Mouse (Mus musculus) limb, embryonic 14.5 days (tissue): ENCODE results near the gene Zdhhc1. TPM values are rescaled to one million over a fixed set of nuclear protein-coding genes. Genes with fewer than 3 reads are reported as not detected.

Experiments used
- ATAC-seq: fragments of 200-750 bp; cut with Nextera tagmentation; 2 replicates; pipeline ENCODE4 v1.8.0; 2017; ENCODE audit warnings: low read depth, moderate number of reproducible peaks, moderate TSS enrichment; ENCODE audit not compliant: low FRiP score
- DNase-seq: peaks from one replicate; pipeline ENCODE4 v3.0.0-alpha.2; 2015; ENCODE audit warnings: low spot score
- H3K27ac ChIP-seq: fragments of 300-500 bp; sonication (generic); replicated peaks from 2 replicates; pipeline ENCODE4 v1.5.1; 2014; ENCODE audit warnings: low read depth, mild to moderate bottlenecking, low read length, moderate library complexity, mixed read lengths
- H3K27me3 ChIP-seq: fragments of 300-500 bp; sonication (generic); 2 replicates; pipeline ENCODE4 v1.6.1; 2014; ENCODE audit warnings: low read length, mixed read lengths; ENCODE audit not compliant: control insufficient read depth, insufficient read depth
- H3K36me3 ChIP-seq: fragments of 300-500 bp; sonication (generic); 2 replicates; pipeline ENCODE4 v1.6.1; 2014; ENCODE audit warnings: mild to moderate bottlenecking, low read length, moderate library complexity, mixed read lengths; ENCODE audit not compliant: control insufficient read depth, insufficient read depth
- H3K4me1 ChIP-seq: fragments of 300-500 bp; sonication (generic); 2 replicates; pipeline ENCODE4 v1.6.1; 2014; ENCODE audit warnings: antibody characterized with exemption, low read length, mixed read lengths; ENCODE audit not compliant: control insufficient read depth, insufficient read depth
- H3K4me2 ChIP-seq: fragments of 300-500 bp; sonication (generic); replicated peaks from 2 replicates; pipeline ENCODE4 v1.6.1; 2014; ENCODE audit warnings: low read depth, mild to moderate bottlenecking, low read length, moderate library complexity; ENCODE audit not compliant: severe bottlenecking
- H3K4me3 ChIP-seq: fragments of 300-500 bp; sonication (generic); replicated peaks from 2 replicates; pipeline ENCODE4 v1.5.1; 2014; ENCODE audit warnings: low read length
- H3K9ac ChIP-seq: fragments of 300-500 bp; sonication (generic); 2 replicates; pipeline ENCODE4 v1.6.1; 2014; ENCODE audit warnings: mild to moderate bottlenecking, low read depth, low read length, moderate library complexity; ENCODE audit not compliant: severe bottlenecking
- H3K9me3 ChIP-seq: fragments of 300-500 bp; sonication (generic); 2 replicates; pipeline ENCODE4 v1.6.1; 2016; ENCODE audit warnings: low read length; ENCODE audit not compliant: control insufficient read depth
- POLR2A ChIP-seq: fragments of 200-500 bp; IDR thresholded peaks from 2 replicates; pipeline ENCODE4 v1.8.0; 2012; ENCODE audit warnings: inconsistent platforms, mild to moderate bottlenecking, moderate library complexity, borderline replicate concordance; ENCODE audit not compliant: insufficient read depth, insufficient read length; ENCODE audit errors: extremely low read depth
- WGBS: fragments of 180-500 bp; shearing (Covaris S2); extraction: QIAGEN DNeasy Blood & Tissue Kit; methylation state at CpG from one replicate; pipeline ENCODE4 v1.1.7; 2014; 5-methylcytosine and 5-hydroxymethylcytosine counted together
- polyA plus RNA-seq, 2 experiments: library from polyadenylated mRNA; depleted of rRNA in 1 of 2; stranded (reverse) in 1 of 2; unstranded in 1 of 2; fragments of >200 nt; fragmentation: Nextera tagmentation in 1 of 2; extraction: Ambion mirVana in 1 of 2; gene quantifications; 2 replicates each; pipeline versions ENCODE4 v1.2.1 to v1.2.3; 2012 to 2014

The Zdhhc1 gene
- polyA plus RNA-seq, 2 experiments, result 36.8 to 72.3 TPM

DNA sequence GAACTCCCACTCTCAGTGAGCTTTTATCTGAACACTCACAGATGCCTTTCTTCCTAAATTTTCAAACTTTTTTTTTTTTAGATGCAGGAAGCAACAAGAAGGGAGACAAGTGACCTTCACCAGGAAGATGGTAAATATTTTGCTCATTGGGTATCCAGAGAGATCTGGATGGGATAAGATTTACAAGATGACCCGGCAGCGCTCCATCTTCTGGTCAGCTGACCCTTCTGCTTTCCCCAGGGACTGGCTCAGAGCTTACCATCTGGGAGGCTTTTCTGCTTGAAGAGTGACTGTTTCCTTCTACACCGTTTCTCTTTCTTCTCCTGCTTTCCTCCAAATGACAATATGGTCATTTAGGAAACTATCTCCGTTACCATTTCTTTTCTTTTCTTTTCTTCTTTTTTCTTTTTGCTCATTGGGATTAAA lies 50.6 kb downstream of the Zdhhc1 start:
- TF ChIP-seq POLR2A, result no peak
- H3K9ac ChIP-seq, result no peak overlapping the region
- no peaks in the 10 kb centered on the region for H3K27me3 ChIP-seq
- DNase-seq (no peak), ATAC-seq (no peak)
- no peak overlapping the region for H3K4me2 ChIP-seq
- peaks cover 4% of the 10 kb centered on the region; the same call in 1 of the 2 replicates for H3K4me1 ChIP-seq
- no peak overlapping the region for H3K27ac ChIP-seq
- H3K4me3 ChIP-seq, result no peak overlapping the region
- no peaks in the 10 kb centered on the region for H3K9me3 ChIP-seq
- WGBS, result 33% methylated on average over 4 of the region's 4 CpGs
- no peaks in the 10 kb centered on the region for H3K36me3 ChIP-seq

GRCm38 (mm10) chr8:105445296-105446126 lies 51.2 kb downstream of the Zdhhc1 start:
- H3K4me2 ChIP-seq, result no peak overlapping the region
- no peak overlapping the region for H3K4me3 ChIP-seq
- TF ChIP-seq POLR2A, result no peak
- H3K27me3 ChIP-seq, result no peaks in the 10 kb centered on the region
- peak; percentile 80 for ATAC-seq
- peak; percentile 44 for DNase-seq
- WGBS, result 42% methylated on average over 11 of the region's 11 CpGs
- H3K36me3 ChIP-seq, result no peaks in the 10 kb centered on the region
- H3K9ac ChIP-seq, result no peak overlapping the region
- no peaks in the 10 kb centered on the region for H3K9me3 ChIP-seq
- peaks cover 4% of the 10 kb centered on the region; the same call in 1 of the 2 replicates for H3K4me1 ChIP-seq
- H3K27ac ChIP-seq, result no peak overlapping the region

DNA sequence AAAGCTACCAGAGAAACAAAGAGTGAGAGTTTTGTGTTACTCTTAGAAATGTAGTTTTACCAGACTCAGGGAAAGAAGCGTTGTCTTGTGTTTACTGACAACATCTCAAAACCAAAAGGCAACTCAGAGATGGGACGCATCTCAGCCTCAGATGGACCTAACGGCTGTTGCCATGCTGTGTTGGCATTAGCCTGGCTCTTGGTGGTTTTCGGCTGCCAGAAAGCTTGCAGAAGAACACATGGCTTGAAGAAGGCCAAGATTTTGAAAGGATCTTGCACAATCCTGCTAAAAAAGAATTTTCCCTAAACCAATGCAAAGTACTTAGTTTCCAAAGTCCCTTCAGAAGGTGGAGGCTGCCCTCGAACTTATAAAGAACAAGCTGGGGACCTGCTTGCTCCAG lies 54.0 kb downstream of the Zdhhc1 start:
- ATAC-seq, result no peak
- Histone ChIP-seq H3K9me3 (no peaks in the 10 kb centered on the region), H3K4me3 (no peak overlapping the region), H3K4me2 (no peak overlapping the region), H3K4me1 (peaks cover 4% of the 10 kb centered on the region; the same call in 1 of the 2 replicates), H3K9ac (no peak overlapping the region), H3K36me3 (no peaks in the 10 kb centered on the region), H3K27ac (no peak overlapping the region), H3K27me3 (no peaks in the 10 kb centered on the region)
- TF ChIP-seq POLR2A, result no peak
- no peak for DNase-seq
- WGBS, result 93% methylated on average over 5 of the region's 5 CpGs

DNA sequence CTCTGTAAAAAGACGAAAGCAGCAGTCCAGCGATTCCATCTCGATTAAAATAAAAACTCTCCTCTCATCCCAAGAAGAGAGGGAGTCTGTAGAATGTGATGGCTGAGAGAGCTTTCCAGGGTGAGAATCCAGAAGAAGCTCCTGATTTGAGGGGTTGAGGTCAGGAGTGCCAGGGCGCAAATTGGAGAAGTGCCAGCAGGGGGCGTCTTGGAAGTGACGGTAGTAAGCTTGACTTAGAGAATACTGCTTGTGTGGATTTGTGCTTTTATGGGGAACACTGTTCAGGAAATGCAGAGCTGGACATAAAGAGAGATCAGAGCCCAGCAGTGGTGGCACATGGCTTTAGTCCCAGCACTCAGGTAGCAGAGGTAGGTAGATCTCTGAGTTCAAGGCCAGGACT lies 55.3 kb downstream of the Zdhhc1 start:
- Histone ChIP-seq H3K9me3 (no peaks in the 10 kb centered on the region), H3K27me3 (no peaks in the 10 kb centered on the region), H3K36me3 (no peaks in the 10 kb centered on the region), H3K4me1 (peaks cover 4% of the 10 kb centered on the region; the same call in 1 of the 2 replicates), H3K4me2 (no peak overlapping the region), H3K27ac (no peak overlapping the region), H3K9ac (no peak overlapping the region), H3K4me3 (no peak overlapping the region)
- no peak for TF ChIP-seq POLR2A
- WGBS, result 8% methylated on average over 6 of the region's 6 CpGs
- ATAC-seq, result 0 out of 2 replicates have a peak, but pooled peaks have one; percentile 15
- peak; percentile 45 for DNase-seq

DNA sequence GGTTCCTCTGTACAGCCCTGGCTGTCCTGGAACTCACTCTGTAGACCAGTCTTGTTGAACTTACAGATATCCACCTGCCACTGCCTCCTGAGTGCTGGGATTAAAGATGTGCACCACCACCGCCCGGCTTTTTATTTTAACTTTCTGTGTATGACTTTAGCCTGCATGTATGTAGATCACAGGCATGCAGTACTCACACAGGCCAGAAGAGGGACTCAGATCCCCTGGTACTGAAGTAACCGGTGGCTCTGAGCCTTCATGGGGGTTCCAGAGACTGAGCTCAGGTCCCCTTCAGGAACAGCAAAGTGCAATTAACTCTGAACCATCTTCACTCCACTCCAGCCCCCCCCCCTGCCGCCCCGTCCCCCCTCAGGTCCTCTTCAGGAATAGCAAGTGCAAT lies 57.8 kb downstream of the Zdhhc1 start:
- DNase-seq (no peak), ATAC-seq (no peak)
- no peak for TF ChIP-seq POLR2A
- no peak overlapping the region for H3K27ac ChIP-seq
- H3K9ac ChIP-seq, result no peak overlapping the region
- no peak overlapping the region for H3K4me2 ChIP-seq
- WGBS, result 45% methylated on average over 5 of the region's 5 CpGs
- no peaks in the 10 kb centered on the region for H3K27me3 ChIP-seq
- no peak overlapping the region for H3K4me3 ChIP-seq
- no peaks in the 10 kb centered on the region for H3K36me3 ChIP-seq
- H3K9me3 ChIP-seq, result no peaks in the 10 kb centered on the region
- H3K4me1 ChIP-seq, result no peaks in the 10 kb centered on the region
